Mouse (Mus musculus): Measurements from ENCODE around the gene Rps6ka4. TPM values are rescaled to one million over a fixed set of nuclear protein-coding genes. Genes with fewer than 3 reads are reported as not detected.

The Rps6ka4 gene
- polyA plus RNA-seq, 1 experiment, result 45.9 TPM

DNA sequence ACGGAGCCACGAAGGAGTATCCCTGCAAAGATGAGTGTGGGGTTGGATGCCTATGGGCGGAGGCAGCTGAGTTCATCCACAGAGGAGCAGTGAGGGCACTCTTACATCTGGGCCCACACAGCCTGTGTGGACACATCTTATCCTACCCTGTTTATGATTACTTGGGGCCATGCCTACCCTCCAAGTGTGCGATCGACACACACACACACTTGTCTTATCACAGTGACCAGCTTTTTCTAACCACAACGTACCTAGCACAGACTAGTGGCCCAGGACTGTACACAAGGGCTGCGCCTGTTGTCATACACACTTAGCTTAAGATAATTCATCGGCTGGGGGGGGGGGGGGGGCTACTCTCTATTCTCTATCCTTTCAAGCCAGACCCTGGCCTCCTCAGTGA lies 8.1 kb downstream of the Rps6ka4 start:
- Histone ChIP-seq H3K4me1 (ENCODE audit: control insufficient read depth, insufficient read depth, low read length) (no peaks in the 10 kb centered on the region), H3K4me3 (replicated peaks; ENCODE audit: extremely low read depth, low read depth, low read length) (no peak overlapping the region)
- 89% methylated on average over 8 of the region's 8 CpGs for WGBS
- DNase-seq, result no peak
- TF ChIP-seq CTCF (IDR thresholded peaks at IDR 0.05; ENCODE audit: insufficient read depth, low read length) (no peak), POLR2A (IDR thresholded peaks at IDR 0.05; ENCODE audit: borderline replicate concordance, extremely low read depth, low read depth, low read length) (no peak)

GRCm38 (mm10) chr19:6831331-6831730 lies 9.1 kb downstream of the Rps6ka4 start:
- Histone ChIP-seq H3K4me1 (ENCODE audit: control insufficient read depth, insufficient read depth, low read length) (no peaks in the 10 kb centered on the region), H3K4me3 (replicated peaks; ENCODE audit: extremely low read depth, low read depth, low read length) (no peak overlapping the region)
- TF ChIP-seq CTCF (IDR thresholded peaks at IDR 0.05; ENCODE audit: insufficient read depth, low read length) (no peak), POLR2A (IDR thresholded peaks at IDR 0.05; ENCODE audit: borderline replicate concordance, extremely low read depth, low read depth, low read length) (no peak)
- DNase-seq, result no peak
- 77% methylated on average over 17 of the region's 17 CpGs for WGBS

- no peak overlapping the region for H3K4me3 ChIP-seq (replicated peaks; ENCODE audit: extremely low read depth, low read depth, low read length)
- WGBS, result 76% methylated on average over 38 of the region's 38 CpGs
- DNase-seq, result no peak
Measured at GRCm38 (mm10) chr19:6830556-6831316, 9.7 kb downstream of the Rps6ka4 start.

GRCm38 (mm10) chr19:6829870-6830555 lies 10.4 kb downstream of the Rps6ka4 start:
- TF ChIP-seq POLR2A (IDR thresholded peaks at IDR 0.05; ENCODE audit: borderline replicate concordance, extremely low read depth, low read depth, low read length) (no peak), CTCF (IDR thresholded peaks at IDR 0.05; ENCODE audit: insufficient read depth, low read length) (no peak)
- no peak for DNase-seq
- 66% methylated on average over 45 of the region's 48 CpGs for WGBS
- Histone ChIP-seq H3K4me3 (replicated peaks; ENCODE audit: extremely low read depth, low read depth, low read length) (no peak overlapping the region), H3K4me1 (ENCODE audit: control insufficient read depth, insufficient read depth, low read length) (no peaks in the 10 kb centered on the region)

More at GRCm38 (mm10) chr19:6830556-6831316, 9.7 kb downstream of the Rps6ka4 start:
- TF ChIP-seq POLR2A (IDR thresholded peaks at IDR 0.05; ENCODE audit: borderline replicate concordance, extremely low read depth, low read depth, low read length), result no peak
- TF ChIP-seq CTCF (IDR thresholded peaks at IDR 0.05; ENCODE audit: insufficient read depth, low read length), result no peak
- H3K4me1 ChIP-seq (ENCODE audit: control insufficient read depth, insufficient read depth, low read length), result no peaks in the 10 kb centered on the region

DNA sequence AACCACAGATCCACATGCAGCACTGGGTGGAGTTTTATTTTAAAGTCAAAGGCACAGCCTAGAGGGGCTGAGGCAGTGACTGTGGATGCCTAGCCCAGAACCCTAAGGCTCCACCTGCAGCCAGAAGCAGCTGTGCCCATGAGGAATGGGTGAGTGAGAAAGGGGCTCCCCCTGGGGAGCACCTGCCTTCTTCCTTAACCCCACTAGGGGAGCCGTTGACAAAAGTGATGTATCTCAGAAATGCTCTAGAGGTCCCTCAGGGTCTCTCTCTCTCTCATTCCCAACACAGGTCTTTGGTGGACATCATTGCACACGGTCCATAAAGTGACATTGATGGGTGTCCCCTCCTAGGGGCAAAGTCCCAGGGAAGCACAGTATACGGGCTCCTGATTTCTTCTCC lies 11.4 kb downstream of the Rps6ka4 start:
- 61% methylated on average over 3 of the region's 3 CpGs for WGBS
- no peak for TF ChIP-seq POLR2A (IDR thresholded peaks at IDR 0.05; ENCODE audit: borderline replicate concordance, extremely low read depth, low read depth, low read length)
- no peak for TF ChIP-seq CTCF (IDR thresholded peaks at IDR 0.05; ENCODE audit: insufficient read depth, low read length)
- Histone ChIP-seq H3K4me3 (replicated peaks; ENCODE audit: extremely low read depth, low read depth, low read length) (no peak overlapping the region), H3K4me1 (ENCODE audit: control insufficient read depth, insufficient read depth, low read length) (no peaks in the 10 kb centered on the region)
- no peak for DNase-seq

DNA sequence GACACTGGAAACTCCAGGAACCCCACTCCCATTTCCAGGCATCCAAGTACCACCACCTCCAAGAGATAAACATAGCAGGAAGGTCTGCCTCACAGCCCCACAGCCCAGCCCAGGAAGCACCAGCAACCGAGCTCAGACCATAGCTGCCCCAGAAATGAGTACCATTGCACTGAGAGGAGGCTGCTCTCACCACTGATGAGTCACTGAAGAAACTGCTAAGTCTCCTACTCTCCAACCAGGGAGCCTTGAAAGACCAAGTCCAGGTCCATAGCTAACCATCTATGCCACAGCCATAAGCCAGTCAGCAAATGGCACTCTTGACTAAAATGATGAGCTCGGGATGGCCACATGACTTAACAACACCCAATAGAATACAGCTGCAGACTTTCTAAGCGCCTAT lies 13.8 kb downstream of the Rps6ka4 start:
- TF ChIP-seq POLR2A (IDR thresholded peaks at IDR 0.05; ENCODE audit: borderline replicate concordance, extremely low read depth, low read depth, low read length) (no peak), CTCF (IDR thresholded peaks at IDR 0.05; ENCODE audit: insufficient read depth, low read length) (no peak)
- H3K4me1 ChIP-seq (ENCODE audit: control insufficient read depth, insufficient read depth, low read length), result no peaks in the 10 kb centered on the region
- WGBS, result 85% methylated on average over 3 of the region's 3 CpGs
- H3K4me3 ChIP-seq (replicated peaks; ENCODE audit: extremely low read depth, low read depth, low read length), result no peak overlapping the region
- no peak for DNase-seq

DNA sequence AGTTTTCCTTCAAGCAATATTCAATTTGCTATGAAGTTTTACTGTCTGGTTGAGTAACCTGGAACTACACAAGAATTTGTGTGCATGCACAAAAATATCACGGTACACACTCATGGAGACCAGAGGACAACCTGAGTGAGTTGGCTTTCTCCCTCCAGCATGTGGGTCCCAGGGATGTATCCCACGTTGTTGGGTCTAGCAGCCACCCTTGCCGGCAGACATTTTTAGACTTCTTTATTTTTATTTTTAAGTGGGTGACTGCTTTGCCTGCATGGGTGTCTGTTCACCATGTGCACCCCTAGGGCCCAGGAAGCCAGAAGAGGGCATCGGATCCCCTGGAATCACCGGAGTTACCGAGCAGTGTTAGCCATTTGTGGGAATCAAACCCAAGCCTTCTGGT lies 15.1 kb downstream of the Rps6ka4 start:
- Histone ChIP-seq H3K4me1 (ENCODE audit: control insufficient read depth, insufficient read depth, low read length) (no peaks in the 10 kb centered on the region), H3K4me3 (replicated peaks; ENCODE audit: extremely low read depth, low read depth, low read length) (no peak overlapping the region)
- TF ChIP-seq POLR2A (IDR thresholded peaks at IDR 0.05; ENCODE audit: borderline replicate concordance, extremely low read depth, low read depth, low read length) (no peak), CTCF (IDR thresholded peaks at IDR 0.05; ENCODE audit: insufficient read depth, low read length) (no peak)
- WGBS, result 74% methylated on average over 6 of the region's 6 CpGs
- no peak for DNase-seq

DNA sequence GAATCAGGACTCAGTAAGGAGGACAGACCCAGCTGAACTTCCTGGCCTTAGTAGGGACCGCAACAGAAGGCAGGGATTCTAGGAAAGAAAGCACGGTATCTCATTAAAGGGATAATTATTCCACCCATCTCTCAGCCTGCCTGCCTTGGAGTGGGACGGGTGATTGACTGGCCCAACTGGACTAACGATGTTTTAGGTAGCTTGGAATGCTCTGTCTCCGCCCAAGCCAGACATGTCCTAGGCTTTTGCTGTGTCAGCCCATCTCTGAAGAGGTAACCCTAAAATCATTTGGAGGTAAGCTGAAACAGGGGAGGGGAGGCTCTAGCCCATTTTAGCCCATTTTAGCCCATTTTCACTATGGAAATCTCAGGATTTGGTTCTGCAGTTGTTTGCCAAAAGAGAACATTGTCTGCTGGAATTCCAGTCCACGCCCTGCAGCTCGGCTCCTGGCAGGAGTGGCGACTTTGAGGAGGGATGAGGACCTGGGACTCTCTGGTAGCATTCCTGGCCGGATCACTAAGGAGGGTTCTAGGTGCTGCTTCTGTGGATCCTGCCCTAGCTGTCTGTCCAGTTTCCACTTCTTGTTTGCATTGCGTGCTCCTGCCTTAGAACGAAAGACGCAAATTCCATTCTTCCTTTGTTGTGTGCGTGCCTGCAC lies 19.8 kb downstream of the Rps6ka4 start:
- DNase-seq, result no peak
- Histone ChIP-seq H3K4me1 (ENCODE audit: control insufficient read depth, insufficient read depth, low read length) (no peaks in the 10 kb centered on the region), H3K4me3 (replicated peaks; ENCODE audit: extremely low read depth, low read depth, low read length) (no peak overlapping the region)
- 79% methylated on average over 13 of the region's 13 CpGs for WGBS
- TF ChIP-seq CTCF (IDR thresholded peaks at IDR 0.05; ENCODE audit: insufficient read depth, low read length) (no peak), POLR2A (IDR thresholded peaks at IDR 0.05; ENCODE audit: borderline replicate concordance, extremely low read depth, low read depth, low read length) (no peak)

- no peaks in the 10 kb centered on the region for H3K4me1 ChIP-seq (ENCODE audit: control insufficient read depth, insufficient read depth, low read length)
- WGBS, result 33% methylated on average over 10 of the region's 10 CpGs
- no peak for TF ChIP-seq POLR2A (IDR thresholded peaks at IDR 0.05; ENCODE audit: borderline replicate concordance, extremely low read depth, low read depth, low read length)
- no peak for TF ChIP-seq CTCF (IDR thresholded peaks at IDR 0.05; ENCODE audit: insufficient read depth, low read length)
- DNase-seq, result no peak
- H3K4me3 ChIP-seq (replicated peaks; ENCODE audit: extremely low read depth, low read depth, low read length), result no peak overlapping the region
Measured at GRCm38 (mm10) chr19:6819143-6819827, 21.2 kb downstream of the Rps6ka4 start.

Measured in lung, adult 2 months (tissue).